Comparison of ENCODE assay signal across 25 mouse cellular contexts in genomic region chr3:87899776-87900175, GRCm38 (mm10). TPM values are rescaled to one million over a fixed set of nuclear protein-coding genes. Genes with fewer than 3 reads are reported as not detected.
A peak's percentile ranks its signal among the peaks of the same experiment; 100 is the strongest.
DNase-seq lines count a peak whose midpoint lies in the region; ATAC-seq lines count a peak whose summit lies in the region.
"Had no signal": no experiment of that assay in that cellular context is flagged by ENCODE, and none has a peak within 500 bp of the region (broad histone marks: within the 10 kb centered on the region; RNA-seq: fewer than 3 reads in every experiment).

No protein-coding gene starts in this region.

- WGBS in liver, embryonic 12.5 days (ENCODE audit: insufficient replicate concordance): 86% methylated on average over 3 of the region's 3 CpGs
- WGBS in liver, embryonic 13.5 days (ENCODE audit: insufficient replicate concordance): 79% methylated on average over 3 of the region's 3 CpGs
- WGBS in liver, embryonic 15.5 days (ENCODE audit: insufficient replicate concordance): 82% methylated on average over 3 of the region's 3 CpGs

- no peak for DNase-seq in liver
- no peak for DNase-seq in liver, embryonic 13.5 days
- no peak for DNase-seq in right cerebral cortex, adult 2 months (ENCODE audit: low spot score in 2 of 2)
- DNase-seq in lung, postnatal 4 days: no peak
- DNase-seq: adrenal gland, adult 8-10 months; adrenal gland, postnatal 25 days; cerebellum, adult 11-12 months; cerebellum, adult 8-10 months; cerebellum, postnatal 10 days; cerebellum, postnatal 36 days; embryo, embryonic 11 days; gastrocnemius, postnatal 25 days; heart, adult 2 months had no signal

- H3K27me3 ChIP-seq in liver, embryonic 12.5 days (replicated peaks): no peaks in the 10 kb centered on the region
- H3K27me3 ChIP-seq in liver, embryonic 13.5 days: no peaks in the 10 kb centered on the region
- H3K27me3 ChIP-seq in liver, embryonic 15.5 days: no peaks in the 10 kb centered on the region
- H3K27me3 ChIP-seq: embryonic facial prominence, embryonic 13.5 days; forebrain, embryonic 12.5 days; forebrain, embryonic 15.5 days; heart, embryonic 13.5 days; hindbrain, embryonic 13.5 days had no signal

- H3K9ac ChIP-seq in liver, embryonic 12.5 days: no peak overlapping the region
- no peak overlapping the region for H3K9ac ChIP-seq in liver, embryonic 13.5 days
- no peak overlapping the region for H3K9ac ChIP-seq in liver, embryonic 15.5 days
- H3K9ac ChIP-seq: embryonic facial prominence, embryonic 13.5 days; forebrain, embryonic 12.5 days; forebrain, embryonic 15.5 days; heart, embryonic 13.5 days; hindbrain, embryonic 13.5 days had no signal

- no peak for ATAC-seq in liver, embryonic 12.5 days
- ATAC-seq in liver, embryonic 13.5 days (ENCODE audit: low read depth): no peak
- ATAC-seq in liver, embryonic 15.5 days (ENCODE audit: insufficient read depth): no peak
- ATAC-seq: activated CD4-positive, CD25-positive, alpha-beta regulatory T cell, adult 4 months; CD4-positive, CD25-positive, alpha-beta regulatory T cell, adult 4 months; forebrain, embryonic 15.5 days; hindbrain, postnatal 0 days had no signal

- H3K9me3 ChIP-seq in liver, embryonic 12.5 days (replicated peaks): no peaks in the 10 kb centered on the region
- no peaks in the 10 kb centered on the region for H3K9me3 ChIP-seq in liver, embryonic 13.5 days (replicated peaks)
- H3K9me3 ChIP-seq in liver, embryonic 15.5 days (replicated peaks): no peaks in the 10 kb centered on the region
- H3K9me3 ChIP-seq: embryonic facial prominence, embryonic 10.5 days; embryonic facial prominence, embryonic 13.5 days; forebrain, embryonic 12.5 days; forebrain, embryonic 15.5 days; heart, embryonic 10.5 days; heart, embryonic 13.5 days; hindbrain, embryonic 13.5 days had no signal

- peaks cover 49% of the 10 kb centered on the region for H3K4me1 ChIP-seq in liver, embryonic 12.5 days
- peaks cover 55% of the 10 kb centered on the region for H3K4me1 ChIP-seq in liver, embryonic 13.5 days (replicated peaks)
- H3K4me1 ChIP-seq in liver, embryonic 15.5 days (replicated peaks): peaks cover 46% of the 10 kb centered on the region
- H3K4me1 ChIP-seq: embryonic facial prominence, embryonic 13.5 days; forebrain, embryonic 12.5 days; forebrain, embryonic 15.5 days; hindbrain, embryonic 13.5 days had no signal

- peak overlapping the region; percentile 98 for H3K27ac ChIP-seq in liver, embryonic 12.5 days
- peak overlapping the region; percentile 24 for H3K27ac ChIP-seq in liver, embryonic 13.5 days
- peak overlapping the region; percentile 29; the same call in 1 of the 2 replicates for H3K27ac ChIP-seq in liver, embryonic 15.5 days (replicated peaks)
- H3K27ac ChIP-seq: embryonic facial prominence, embryonic 10.5 days; embryonic facial prominence, embryonic 13.5 days; forebrain, embryonic 12.5 days; forebrain, embryonic 15.5 days; heart, adult 2 months; heart, embryonic 13.5 days; hindbrain, embryonic 13.5 days; hindbrain, postnatal 0 days had no signal

- H3K36me3 ChIP-seq in liver, embryonic 12.5 days: no peaks in the 10 kb centered on the region
- no peaks in the 10 kb centered on the region for H3K36me3 ChIP-seq in liver, embryonic 13.5 days
- no peaks in the 10 kb centered on the region for H3K36me3 ChIP-seq in liver, embryonic 15.5 days (replicated peaks)
- H3K36me3 ChIP-seq: embryonic facial prominence, embryonic 10.5 days; embryonic facial prominence, embryonic 13.5 days; forebrain, embryonic 12.5 days; forebrain, embryonic 15.5 days; heart, embryonic 10.5 days; heart, embryonic 13.5 days; hindbrain, embryonic 13.5 days had no signal

- peak overlapping the region; percentile 72 for H3K4me2 ChIP-seq in liver, embryonic 12.5 days
- H3K4me2 ChIP-seq in liver, embryonic 13.5 days: peak overlapping the region; percentile 15; the same call in 1 of the 2 replicates
- no peak overlapping the region for H3K4me2 ChIP-seq in liver, embryonic 15.5 days
- H3K4me2 ChIP-seq: embryonic facial prominence, embryonic 13.5 days; forebrain, embryonic 12.5 days; forebrain, embryonic 15.5 days; heart, embryonic 13.5 days; hindbrain, embryonic 13.5 days had no signal

- no peak overlapping the region for H3K4me3 ChIP-seq in liver, embryonic 12.5 days
- H3K4me3 ChIP-seq in liver, embryonic 13.5 days (replicated peaks): no peak overlapping the region
- no peak overlapping the region for H3K4me3 ChIP-seq in liver, embryonic 15.5 days (replicated peaks)
- H3K4me3 ChIP-seq: embryonic facial prominence, embryonic 10.5 days; embryonic facial prominence, embryonic 13.5 days; forebrain, embryonic 12.5 days; forebrain, embryonic 15.5 days; heart, adult 2 months; heart, embryonic 10.5 days; heart, embryonic 13.5 days; hindbrain, embryonic 13.5 days had no signal

RNA-seq across cellular contexts. Expression of gene Hdgf, which starts 6.3 kb away (rescaled TPM):
- polyA plus RNA-seq in liver, embryonic 12.5 days (2016; fragmentation: Nextera tagmentation; extraction: Ambion mirVana): 393 and 400 TPM in 2 replicates
- 263 and 283 TPM in 2 replicates for polyA plus RNA-seq in liver, embryonic 13.5 days (2015; fragmentation: Nextera tagmentation; extraction: Ambion mirVana)
- polyA plus RNA-seq in liver, embryonic 15.5 days (2015; fragmentation: Nextera tagmentation; extraction: Ambion mirVana): 213 and 216 TPM in 2 replicates

RNA-seq across cellular contexts. Expression of gene Prcc, which starts 14.4 kb away (rescaled TPM):
- 8.7 and 8.9 TPM in 2 replicates for polyA plus RNA-seq in liver, embryonic 12.5 days (2016; fragmentation: Nextera tagmentation; extraction: Ambion mirVana)
- polyA plus RNA-seq in liver, embryonic 13.5 days (2015; fragmentation: Nextera tagmentation; extraction: Ambion mirVana): 7.9 and 9.2 TPM in 2 replicates
- 6.5 TPM in 2 replicates for polyA plus RNA-seq in liver, embryonic 15.5 days (2015; fragmentation: Nextera tagmentation; extraction: Ambion mirVana)

RNA-seq across cellular contexts. Expression of gene Mrpl24, which starts 19.5 kb away (rescaled TPM):
- polyA plus RNA-seq in liver, embryonic 12.5 days (2016; fragmentation: Nextera tagmentation; extraction: Ambion mirVana): 57.0 and 57.3 TPM in 2 replicates
- polyA plus RNA-seq in liver, embryonic 13.5 days (2015; fragmentation: Nextera tagmentation; extraction: Ambion mirVana): 48.7 and 56.5 TPM in 2 replicates
- polyA plus RNA-seq in liver, embryonic 15.5 days (2015; fragmentation: Nextera tagmentation; extraction: Ambion mirVana): 30.7 and 33.5 TPM in 2 replicates

RNA-seq across cellular contexts. Expression of gene Isg20l2, which starts 30.3 kb away (rescaled TPM):
- 51.9 and 52.2 TPM in 2 replicates for polyA plus RNA-seq in liver, embryonic 12.5 days (2016; fragmentation: Nextera tagmentation; extraction: Ambion mirVana)
- polyA plus RNA-seq in liver, embryonic 13.5 days (2015; fragmentation: Nextera tagmentation; extraction: Ambion mirVana): 31.1 and 38.3 TPM in 2 replicates
- 21.0 and 22.9 TPM in 2 replicates for polyA plus RNA-seq in liver, embryonic 15.5 days (2015; fragmentation: Nextera tagmentation; extraction: Ambion mirVana)

RNA-seq across cellular contexts. Expression of gene Rrnad1, which starts 30.7 kb away (rescaled TPM):
- polyA plus RNA-seq in liver, embryonic 12.5 days (2016; fragmentation: Nextera tagmentation; extraction: Ambion mirVana): 11.1 and 11.4 TPM in 2 replicates
- 6.1 and 6.6 TPM in 2 replicates for polyA plus RNA-seq in liver, embryonic 13.5 days (2015; fragmentation: Nextera tagmentation; extraction: Ambion mirVana)
- polyA plus RNA-seq in liver, embryonic 15.5 days (2015; fragmentation: Nextera tagmentation; extraction: Ambion mirVana): 5.6 and 6.3 TPM in 2 replicates

Comparison
In these comparisons a context has a peak if more than half of its experiments do, and no peak if none do; other contexts are left out.
1. H3K27ac ChIP-seq: peak in every context shown above with its lines; median percentile 98 in liver, embryonic 12.5 days; 29 in liver, embryonic 15.5 days; 24 in liver, embryonic 13.5 days.